Mouse (Mus musculus) heart, postnatal 0 days (tissue): ENCODE data around the gene Il25. TPM values are rescaled to one million over a fixed set of nuclear protein-coding genes. Genes with fewer than 3 reads are reported as not detected.
A peak's percentile ranks its signal among the peaks of the same experiment; 100 is the strongest.
"Not testable (repeated sequence)": the region's sequence is repeated elsewhere in the genome, so short reads cannot be mapped to it uniquely, and the experiment has no call there.

ENCODE experiments used
- ATAC-seq: fragments of 200-750 bp; cut with Nextera tagmentation; 2 replicates; pipeline ENCODE4 v1.8.0; 2017; ENCODE audit warnings: low read depth, moderate number of reproducible peaks, moderate library complexity; ENCODE audit not compliant: insufficient read depth
- DNase-seq: peaks from one replicate; pipeline ENCODE4 v3.0.0-alpha.2; 2016; ENCODE audit warnings: low spot score
- H3K27ac ChIP-seq: fragments of 300-500 bp; sonication (generic); 2 replicates; pipeline ENCODE4 v1.5.1; 2014; ENCODE audit warnings: low read depth, mild to moderate bottlenecking
- H3K27me3 ChIP-seq: fragments of 300-500 bp; sonication (generic); 2 replicates; pipeline ENCODE4 v1.6.1; 2014; ENCODE audit warnings: low read length, mixed read lengths; ENCODE audit not compliant: control insufficient read depth, insufficient read depth
- H3K36me3 ChIP-seq: fragments of 300-500 bp; sonication (generic); replicated peaks from 2 replicates; pipeline ENCODE4 v1.6.1; 2014; ENCODE audit warnings: low read length, mixed read lengths; ENCODE audit not compliant: control insufficient read depth, insufficient read depth
- H3K4me1 ChIP-seq: fragments of 300-500 bp; sonication (generic); 2 replicates; pipeline ENCODE4 v1.6.1; 2014; ENCODE audit warnings: antibody characterized with exemption; ENCODE audit not compliant: control insufficient read depth, insufficient read depth
- H3K4me2 ChIP-seq: fragments of 300-500 bp; sonication (generic); 2 replicates; pipeline ENCODE4 v1.6.1; 2014; ENCODE audit warnings: low read depth, mild to moderate bottlenecking, low read length, moderate library complexity
- H3K4me3 ChIP-seq: fragments of 300-500 bp; sonication (generic); 2 replicates; pipeline ENCODE4 v1.5.1; 2014; ENCODE audit warnings: low read depth, low read length
- H3K9ac ChIP-seq: fragments of 300-500 bp; sonication (generic); replicated peaks from 2 replicates; pipeline ENCODE4 v1.6.1; 2014; ENCODE audit warnings: low read depth, low read length, mixed read lengths
- H3K9me3 ChIP-seq: fragments of 300-500 bp; sonication (generic); replicated peaks from 2 replicates; pipeline ENCODE4 v1.6.1; 2016; ENCODE audit warnings: low read length; ENCODE audit not compliant: control insufficient read depth
- CTCF ChIP-seq: IDR thresholded peaks from 2 replicates; pipeline ENCODE4 v1.5.1; 2016; ENCODE audit warnings: antibody characterized with exemption, control low read depth, low read depth
- EP300 ChIP-seq: IDR thresholded peaks from 2 replicates; pipeline ENCODE4 v1.6.1; 2016; ENCODE audit warnings: antibody characterized with exemption, low read depth
- WGBS: fragments of 180-500 bp; shearing (Covaris S2); extraction: QIAGEN DNeasy Blood & Tissue Kit; methylation state at CpG from one replicate; pipeline ENCODE4 v1.1.7; 2014; 5-methylcytosine and 5-hydroxymethylcytosine counted together
- polyA plus RNA-seq: library from polyadenylated mRNA; unstranded; fragments of >200 nt; fragmentation: Nextera tagmentation; extraction: Ambion mirVana; gene quantifications from 2 replicates; pipeline ENCODE4 v1.2.1, GENCODE M21; 2015
- total RNA-seq: library from RNA; depleted of rRNA; stranded (reverse); fragments of >200 nt; gene quantifications from 2 replicates; pipeline ENCODE4 v1.2.3, GENCODE M21; 2014; ENCODE audit warnings: low replicate concordance

Il25 gene
- total and polyA plus RNA-seq, 2 experiments from 2014 or later: 0.11 TPM; not detected in 1

DNA sequence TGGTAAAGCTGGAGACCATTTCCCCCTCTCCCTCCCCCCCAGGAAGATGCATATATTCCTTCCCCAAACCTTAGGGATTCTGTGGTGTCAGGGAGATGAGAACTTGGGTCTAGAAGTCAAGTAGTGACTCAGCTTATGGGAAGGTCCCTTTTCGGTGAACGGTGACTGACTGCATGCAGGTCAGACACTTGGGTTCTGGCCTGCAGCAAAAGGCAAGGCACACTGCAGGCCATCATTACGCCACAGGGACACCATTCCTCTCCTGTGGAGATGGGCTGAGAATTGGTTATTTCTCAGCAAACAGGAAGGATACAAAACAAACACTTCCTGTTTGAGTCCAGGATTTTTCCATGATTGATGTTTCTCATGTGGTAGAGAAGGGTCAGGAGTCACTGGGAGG is 26.7 kb downstream of the Il25 start:
- H3K4me1 ChIP-seq: no peaks in the 10 kb centered on the region
- H3K4me2 ChIP-seq: peak overlapping the region; percentile 58
- peak overlapping the region; percentile 98 for H3K9ac ChIP-seq
- H3K27me3 ChIP-seq: no peaks in the 10 kb centered on the region
- H3K4me3 ChIP-seq: peak overlapping the region; percentile 70
- ATAC-seq: no peak
- no peak for TF ChIP-seq CTCF
- peak; percentile 94 for TF ChIP-seq EP300
- no peak for DNase-seq
- 49% methylated on average over 3 of the region's 3 CpGs for WGBS
- H3K36me3 ChIP-seq: peaks cover 91% of the 10 kb centered on the region
- H3K27ac ChIP-seq: peak overlapping the region; percentile 96
- no peaks in the 10 kb centered on the region for H3K9me3 ChIP-seq

DNA sequence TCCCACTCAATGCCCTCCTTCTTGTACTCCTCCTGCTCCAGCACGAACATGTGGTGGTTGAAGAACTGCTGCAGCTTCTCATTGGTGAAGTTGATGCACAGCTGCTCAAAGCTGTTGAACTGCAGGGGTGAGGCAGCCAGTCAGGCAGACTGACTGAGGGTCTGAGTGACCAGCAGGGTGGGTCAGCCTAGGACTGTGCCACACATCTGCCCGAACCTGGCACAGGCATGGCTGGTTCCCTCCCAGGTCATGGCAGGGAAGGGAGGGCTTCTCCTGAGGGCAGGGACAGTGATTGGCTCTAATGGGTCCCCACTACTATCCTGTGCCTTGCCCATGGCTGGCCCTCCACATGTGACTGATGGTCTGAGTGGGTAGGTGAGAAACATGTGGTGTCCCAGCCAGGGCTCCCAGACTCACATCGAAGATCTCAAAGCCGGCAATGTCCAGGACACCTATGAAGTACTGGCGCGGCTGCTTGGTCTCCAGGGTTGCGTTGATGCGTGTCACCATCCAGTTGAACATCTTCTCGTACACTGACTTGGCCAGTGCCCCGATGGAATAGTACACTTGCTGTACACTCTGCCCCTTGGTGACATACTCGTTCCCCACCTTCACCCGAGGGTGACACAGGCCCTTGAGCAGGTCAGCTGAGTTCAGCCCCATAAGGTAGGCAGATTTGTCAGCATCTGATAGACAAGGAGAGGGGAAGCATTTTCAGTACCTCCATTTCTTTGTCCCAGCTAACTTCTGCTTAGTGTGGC is 27.5 kb downstream of the Il25 start:
- WGBS: 50% methylated on average over 12 of the region's 12 CpGs
- not testable (repeated sequence) for H3K9me3 ChIP-seq, DNase-seq, H3K4me1 ChIP-seq, H3K27me3 ChIP-seq
- H3K9ac ChIP-seq: peak overlapping the region; percentile 98
- peak; percentile 6; the same call in 1 of the 2 replicates for TF ChIP-seq EP300
- peak overlapping the region; percentile 58 for H3K4me2 ChIP-seq
- peak overlapping the region; percentile 70 for H3K4me3 ChIP-seq
- H3K36me3 ChIP-seq: peaks cover 93% of the 10 kb centered on the region
- H3K27ac ChIP-seq: peak overlapping the region; percentile 96
- peak; percentile 14 for ATAC-seq

DNA sequence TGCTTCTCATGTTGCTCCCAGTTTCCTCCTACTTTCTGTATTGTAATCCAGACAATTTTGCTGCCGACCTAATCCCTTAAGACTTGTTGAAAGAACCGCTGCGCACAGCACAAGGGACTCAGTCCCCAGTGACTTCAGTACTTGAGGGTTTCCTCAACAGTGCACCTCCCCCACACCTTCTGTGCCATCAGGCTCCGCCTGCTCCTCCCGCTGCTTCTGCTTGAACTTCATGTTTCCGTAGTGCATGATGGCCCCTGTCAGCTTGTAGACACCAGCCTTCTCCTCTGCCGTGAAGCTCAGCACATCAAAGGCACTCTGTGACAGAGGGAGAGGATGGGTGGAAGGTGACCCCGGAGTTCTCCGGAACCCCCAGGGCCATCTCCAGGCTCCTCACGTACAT is 28.3 kb downstream of the Il25 start:
- peak overlapping the region; percentile 70 for H3K4me3 ChIP-seq
- no peak for ATAC-seq
- H3K36me3 ChIP-seq: peaks cover 90% of the 10 kb centered on the region
- H3K4me2 ChIP-seq: peak overlapping the region; percentile 58
- no peak for DNase-seq
- peak overlapping the region; percentile 96 for H3K27ac ChIP-seq
- H3K9me3 ChIP-seq: no peaks in the 10 kb centered on the region
- peak overlapping the region; percentile 98 for H3K9ac ChIP-seq
- no peaks in the 10 kb centered on the region for H3K4me1 ChIP-seq
- H3K27me3 ChIP-seq: no peaks in the 10 kb centered on the region
- 37% methylated on average over 10 of the region's 10 CpGs for WGBS
- peak; percentile 34; the same call in 1 of the 2 replicates for TF ChIP-seq EP300
- TF ChIP-seq CTCF: no peak

DNA sequence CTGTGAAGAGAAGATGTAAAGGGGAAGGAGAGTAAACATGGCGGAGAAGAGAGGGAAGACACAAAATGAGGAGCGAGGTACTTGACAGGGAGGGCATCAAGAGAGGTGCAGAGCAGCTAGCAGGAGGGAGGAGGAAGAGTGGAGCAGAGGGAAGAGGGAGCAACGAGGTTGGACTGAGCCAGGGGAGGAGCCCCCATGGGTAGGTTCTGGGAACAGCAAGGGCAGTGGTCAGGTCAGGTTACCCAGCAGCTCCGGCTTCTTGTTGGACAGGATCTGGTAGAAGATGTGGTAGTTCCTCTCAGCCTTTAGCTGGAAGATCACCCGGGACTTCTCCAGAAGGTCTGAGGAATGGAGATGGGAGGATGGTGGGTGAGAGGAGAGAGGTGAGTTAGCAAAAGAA is 29.0 kb downstream of the Il25 start:
- no peaks in the 10 kb centered on the region for H3K4me1 ChIP-seq
- DNase-seq: no peak
- H3K4me2 ChIP-seq: peak overlapping the region; percentile 58
- no peak for ATAC-seq
- H3K27ac ChIP-seq: peak overlapping the region; percentile 96
- H3K36me3 ChIP-seq: peaks cover 85% of the 10 kb centered on the region
- no peaks in the 10 kb centered on the region for H3K9me3 ChIP-seq
- H3K27me3 ChIP-seq: no peaks in the 10 kb centered on the region
- TF ChIP-seq EP300: peak; percentile 17; the same call in 1 of the 2 replicates
- TF ChIP-seq CTCF: no peak
- peak overlapping the region; percentile 70 for H3K4me3 ChIP-seq
- peak overlapping the region; percentile 98 for H3K9ac ChIP-seq
- WGBS: 44% methylated on average over 5 of the region's 5 CpGs

DNA sequence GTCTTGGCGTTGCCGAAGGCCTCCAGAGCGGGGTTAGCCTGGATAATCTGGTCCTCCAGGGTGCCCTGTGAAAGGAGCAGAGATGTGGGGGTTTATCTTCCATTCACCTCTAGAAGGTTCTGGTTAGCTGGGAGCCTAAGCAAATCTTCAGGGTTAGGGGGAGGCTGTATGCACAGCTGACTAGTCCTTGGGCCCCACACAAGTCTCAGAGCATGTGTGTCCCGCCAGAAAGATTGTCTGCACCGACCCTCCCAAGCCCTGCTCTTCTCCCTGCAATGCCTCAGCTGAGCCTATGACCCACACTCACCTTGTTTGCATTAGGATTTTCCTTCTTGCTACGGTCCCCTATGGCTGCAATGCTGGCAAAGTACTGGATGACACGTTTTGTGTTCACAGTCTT is 30.2 kb downstream of the Il25 start:
- Histone ChIP-seq H3K9ac (peak overlapping the region; percentile 98), H3K4me2 (peak overlapping the region; percentile 58), H3K4me1 (no peaks in the 10 kb centered on the region), H3K27ac (peak overlapping the region; percentile 96), H3K9me3 (no peaks in the 10 kb centered on the region), H3K36me3 (peaks cover 74% of the 10 kb centered on the region), H3K4me3 (peak overlapping the region; percentile 70), H3K27me3 (no peaks in the 10 kb centered on the region)
- ATAC-seq (no peak), DNase-seq (no peak)
- TF ChIP-seq EP300 (0 out of 2 replicates have a peak, but pooled peaks have one; percentile 19), CTCF (no peak)
- WGBS: 35% methylated on average over 7 of the region's 7 CpGs

DNA sequence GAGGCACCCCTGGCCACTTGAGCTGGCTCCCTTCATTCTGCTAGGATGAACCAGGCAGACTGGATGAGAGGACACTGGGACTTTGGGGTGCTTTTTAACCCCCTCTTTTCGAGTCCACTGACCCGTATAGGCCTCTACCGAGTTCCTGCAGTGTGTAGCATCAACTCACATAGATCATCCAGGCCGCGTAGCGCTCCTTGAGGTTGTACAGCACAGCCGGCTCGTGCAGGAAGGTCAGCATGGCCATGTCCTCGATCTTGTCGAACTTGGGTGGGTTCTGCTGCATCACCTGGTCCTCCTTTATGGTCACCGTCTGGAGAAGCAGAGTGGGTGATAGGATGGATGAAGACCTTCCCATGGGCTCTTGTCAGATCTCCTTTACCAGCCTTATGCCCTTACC is 31.2 kb downstream of the Il25 start:
- no peaks in the 10 kb centered on the region for H3K27me3 ChIP-seq
- H3K9ac ChIP-seq: peak overlapping the region; percentile 98
- H3K4me3 ChIP-seq: peak overlapping the region; percentile 70
- peak overlapping the region; percentile 96 for H3K27ac ChIP-seq
- H3K36me3 ChIP-seq: peaks cover 64% of the 10 kb centered on the region
- no peak for ATAC-seq
- 37% methylated on average over 11 of the region's 11 CpGs for WGBS
- peak overlapping the region; percentile 58 for H3K4me2 ChIP-seq
- H3K4me1 ChIP-seq: no peaks in the 10 kb centered on the region
- no peak for DNase-seq
- H3K9me3 ChIP-seq: no peaks in the 10 kb centered on the region
- TF ChIP-seq CTCF: no peak
